Mouse (Mus musculus): ENCODE measurements around the gene Slc11a2. TPM values are rescaled to one million over a fixed set of nuclear protein-coding genes. Genes with fewer than 3 reads are reported as not detected.
A peak's percentile ranks its signal among the peaks of the same experiment; 100 is the strongest.

The Slc11a2 gene
- 5.1 to 17.3 TPM (median 9.7 TPM) in 3 replicates for total RNA-seq (2017)

DNA sequence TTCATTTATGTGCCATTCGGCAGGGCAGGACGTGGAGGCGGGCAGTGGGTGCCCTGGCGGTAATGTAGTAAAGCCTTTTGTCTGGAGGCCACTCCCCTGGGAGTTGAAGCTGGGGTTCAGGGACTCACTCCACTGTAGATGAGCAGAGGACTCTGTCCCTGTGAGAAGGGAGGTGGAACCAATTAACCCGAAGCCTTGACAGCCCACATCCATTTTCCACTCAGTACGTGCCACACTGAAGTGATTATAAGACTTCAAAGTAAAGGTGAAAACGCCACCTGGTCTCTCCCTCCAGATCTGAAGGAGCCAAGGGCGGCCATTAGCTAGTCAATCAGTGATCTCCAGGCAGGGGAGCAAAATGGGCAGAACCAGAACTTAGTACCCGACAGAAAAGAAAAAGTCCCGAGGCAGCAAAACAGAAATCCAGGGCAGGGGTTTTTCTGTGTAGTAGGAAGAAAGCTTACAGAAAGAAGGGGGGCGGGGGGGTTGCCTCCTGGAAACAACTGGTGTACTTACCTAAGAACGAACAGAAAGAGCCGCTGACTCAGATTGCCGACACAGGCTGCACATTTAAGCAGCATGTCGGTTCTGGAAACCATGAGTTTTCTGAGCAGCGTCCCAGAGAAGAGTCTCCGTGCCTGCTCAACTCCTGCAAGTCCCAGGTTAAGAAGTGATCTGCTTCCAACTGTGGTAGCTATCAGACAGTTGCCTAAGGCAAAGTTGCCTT is at the start of gene Slc11a2:
Gene Slc11a2, minus strand, starts transcription at position 677 of the 727 bp plus-strand sequence.
- no peak for ATAC-seq (replicated peaks; ENCODE audit: insufficient number of reproducible peaks, low FRiP score, low TSS enrichment, poor library complexity, severe bottlenecking)

DNA sequence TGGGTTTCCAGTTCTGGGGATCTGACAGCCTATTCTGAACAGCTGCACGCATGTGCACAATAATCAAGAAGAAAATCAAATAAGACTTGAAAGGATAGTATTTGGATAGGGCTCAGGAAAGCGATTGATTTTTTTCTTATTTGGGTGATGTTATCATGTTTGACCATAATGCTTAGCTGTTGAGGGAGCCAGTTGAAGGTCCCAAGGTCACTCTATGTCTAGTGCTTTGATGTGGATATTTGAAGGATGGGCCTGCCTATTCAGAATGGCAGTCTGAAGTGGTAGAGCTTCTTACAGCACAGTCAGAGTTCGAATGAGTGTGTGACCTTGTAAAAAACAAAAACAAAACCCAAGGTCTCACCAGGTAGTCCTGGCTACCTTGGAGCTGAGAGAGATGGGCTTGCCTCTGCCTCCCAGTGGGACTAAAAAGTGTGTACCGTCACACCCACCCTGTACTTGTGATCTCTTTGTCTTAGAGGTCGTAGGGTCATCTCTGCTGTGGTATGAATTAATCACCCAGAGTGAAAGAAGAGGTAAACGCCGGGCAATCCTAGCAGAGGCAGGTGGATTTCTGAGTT is 49.1 kb upstream of the Slc11a2 start:
- ATAC-seq (replicated peaks; ENCODE audit: insufficient number of reproducible peaks, low FRiP score, low TSS enrichment, poor library complexity, severe bottlenecking) = no peak

DNA sequence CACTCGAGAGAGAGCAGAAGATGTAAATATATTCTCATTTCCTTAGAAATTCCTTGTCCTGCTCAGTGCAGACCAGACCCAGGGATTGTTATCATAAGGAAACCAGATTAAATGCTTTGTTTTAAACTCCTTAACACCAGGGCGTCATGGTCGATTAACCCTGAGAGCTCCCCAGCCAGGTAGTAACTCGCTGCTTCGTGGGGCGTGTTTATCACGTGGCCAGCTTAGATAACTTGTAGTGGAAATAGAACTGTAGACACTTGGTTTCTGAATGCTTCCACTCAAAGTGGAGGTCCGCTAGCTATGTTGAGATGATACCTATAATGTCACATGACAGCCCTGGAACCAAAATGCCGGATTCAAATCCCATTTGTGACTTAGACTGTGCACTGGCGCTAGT is 45.2 kb upstream of the Slc11a2 start:
- ATAC-seq (replicated peaks; ENCODE audit: insufficient number of reproducible peaks, low FRiP score, low TSS enrichment, poor library complexity, severe bottlenecking) = no peak

DNA sequence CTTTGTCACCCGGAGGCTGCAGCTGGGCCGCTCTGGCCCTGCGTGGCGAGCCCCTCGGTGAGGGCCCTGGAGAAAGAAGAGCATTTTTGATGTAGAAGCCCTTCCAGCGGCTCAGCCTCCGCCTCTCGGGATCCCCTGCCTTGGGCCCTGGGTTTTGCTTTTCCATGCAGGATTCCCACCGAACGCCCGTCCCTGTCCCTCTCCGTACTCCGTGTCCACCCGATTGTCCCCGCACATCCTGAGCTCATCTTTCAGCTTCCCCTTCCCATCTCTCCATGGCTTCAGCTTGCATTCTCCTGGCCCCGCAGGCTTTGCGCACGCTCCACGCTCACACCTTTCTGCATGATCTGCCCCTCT is 44.3 kb upstream of the Slc11a2 start:
- ATAC-seq (replicated peaks; ENCODE audit: insufficient number of reproducible peaks, low FRiP score, low TSS enrichment, poor library complexity, severe bottlenecking) = peak; percentile 33

DNA sequence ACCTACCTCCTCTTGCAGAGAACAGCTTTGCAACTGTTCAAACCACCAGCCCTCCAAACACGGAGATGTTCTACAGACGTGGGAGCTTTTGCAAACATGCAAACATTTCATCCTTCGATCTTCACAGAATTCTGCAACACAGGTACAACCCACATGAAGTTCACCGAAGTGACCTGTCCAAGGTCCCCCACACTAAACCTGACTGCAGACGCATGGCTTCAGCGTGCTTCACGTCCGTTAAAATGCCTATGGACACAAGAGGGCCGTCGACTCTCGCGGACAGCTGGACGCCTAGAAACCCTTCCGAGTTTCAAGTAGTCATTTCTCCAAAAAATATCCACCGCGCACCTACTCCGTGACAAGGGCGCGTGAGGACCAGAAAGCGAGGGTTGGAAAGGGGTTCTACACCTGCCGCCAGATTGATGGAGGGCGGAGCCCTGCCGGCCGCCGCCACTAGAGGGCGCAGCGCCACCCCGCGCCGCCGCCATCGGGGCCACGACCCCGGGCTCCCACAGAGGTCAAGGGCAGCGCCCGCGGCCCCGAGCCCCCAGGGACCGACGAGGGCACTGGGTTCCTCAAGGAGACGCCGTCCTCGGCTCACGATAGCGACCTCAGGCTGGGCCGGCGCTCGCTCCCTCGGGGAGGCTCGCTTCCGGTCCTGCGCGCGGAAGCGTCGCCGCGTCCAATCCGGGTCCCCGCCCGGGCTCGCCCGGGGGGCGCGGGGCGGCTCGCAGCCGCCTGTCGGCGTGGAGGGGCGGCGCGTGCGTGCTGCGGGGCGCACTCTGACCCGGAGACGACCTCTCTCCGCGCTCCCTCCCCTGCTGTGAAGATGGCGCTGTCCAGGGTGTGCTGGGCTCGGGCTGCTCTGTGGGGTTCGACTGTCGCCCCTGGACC is 43.7 kb upstream of the Slc11a2 start, which contains the start of gene Letmd1:
Gene Letmd1, plus strand, starts transcription at position 729 of the 894 bp plus-strand sequence.
- ATAC-seq (replicated peaks; ENCODE audit: insufficient number of reproducible peaks, low FRiP score, low TSS enrichment, poor library complexity, severe bottlenecking) = peak; percentile 52

DNA sequence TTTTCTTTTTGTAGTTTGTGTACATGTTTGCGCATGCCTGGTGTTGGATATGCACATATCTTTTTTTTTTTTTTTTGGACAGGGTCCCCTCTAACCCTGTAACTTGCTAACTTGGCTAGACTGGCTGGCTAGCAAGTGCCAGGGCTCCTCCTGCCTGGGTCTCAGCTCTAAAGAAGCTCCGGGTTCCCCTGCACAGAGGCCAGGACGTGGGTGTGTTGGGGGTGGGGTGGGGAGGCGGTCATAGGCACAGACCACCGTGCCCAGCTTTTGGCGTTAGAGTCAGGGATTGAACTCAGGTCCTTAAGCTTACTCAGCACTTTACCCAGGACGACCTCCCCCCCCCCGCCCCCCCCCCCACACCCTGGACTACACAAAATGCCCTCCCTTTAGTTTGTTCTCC is 42.9 kb upstream of the Slc11a2 start:
- no peak for ATAC-seq (replicated peaks; ENCODE audit: insufficient number of reproducible peaks, low FRiP score, low TSS enrichment, poor library complexity, severe bottlenecking)

DNA sequence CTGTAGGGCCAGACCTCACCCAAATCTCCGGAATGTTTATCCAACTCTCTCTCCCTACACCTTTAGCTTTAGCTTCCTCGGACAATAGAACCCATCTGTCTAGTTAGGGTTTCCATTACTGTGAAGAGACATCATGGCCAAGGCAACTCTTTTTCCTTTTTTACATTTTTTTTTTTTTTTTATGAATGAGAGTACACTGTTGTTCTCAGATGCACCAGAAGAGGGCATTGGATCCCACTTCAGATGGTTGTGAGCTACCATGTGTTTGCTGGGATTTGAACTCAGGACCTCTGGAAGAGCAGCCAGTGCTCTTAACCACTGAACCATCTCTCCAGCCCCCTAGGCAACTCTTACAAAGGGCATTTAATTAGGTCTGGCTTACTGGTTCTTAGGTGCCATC is 40.6 kb upstream of the Slc11a2 start:
- no peak for ATAC-seq (replicated peaks; ENCODE audit: insufficient number of reproducible peaks, low FRiP score, low TSS enrichment, poor library complexity, severe bottlenecking)

DNA sequence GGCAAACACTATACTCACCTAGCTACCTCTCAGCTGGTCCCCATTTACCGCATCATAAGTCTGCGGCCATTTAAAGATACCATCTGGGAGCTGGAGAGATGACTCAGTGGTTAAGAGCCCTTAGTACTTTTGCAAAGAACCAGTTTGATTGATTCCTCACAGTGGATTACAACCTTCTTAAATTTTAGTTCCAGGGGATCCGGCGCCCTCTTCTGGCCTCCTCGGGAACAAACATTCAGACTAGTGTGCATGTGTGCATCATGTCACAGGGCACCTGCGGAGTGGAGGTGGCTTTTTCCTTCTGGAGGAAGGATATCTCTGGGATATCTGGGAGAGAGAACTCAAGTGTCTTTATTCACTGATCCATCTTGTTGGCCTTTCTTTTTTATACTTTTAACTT is 38.8 kb upstream of the Slc11a2 start:
- ATAC-seq (replicated peaks; ENCODE audit: insufficient number of reproducible peaks, low FRiP score, low TSS enrichment, poor library complexity, severe bottlenecking) = 0 out of 2 replicates have a peak, but pooled peaks have one; percentile 29

DNA sequence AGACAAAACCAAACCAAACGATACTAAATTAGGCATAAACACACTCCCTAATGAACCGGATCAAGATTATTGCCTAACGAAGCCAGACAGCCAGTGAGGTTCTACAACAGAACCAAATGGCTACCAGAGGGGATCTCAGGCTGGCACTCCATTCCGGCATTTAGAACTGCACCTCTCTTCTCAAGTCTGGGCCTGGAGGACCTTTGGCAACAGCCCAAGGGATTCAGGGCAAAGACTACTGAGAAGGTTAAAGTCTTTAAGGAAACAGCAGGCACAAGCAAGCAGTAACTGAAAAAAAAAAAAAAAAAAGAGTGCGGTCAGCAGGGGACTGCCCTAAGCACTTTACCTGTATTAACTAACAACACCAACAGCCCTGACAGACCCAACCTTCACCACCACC is 37.2 kb upstream of the Slc11a2 start:
- no peak for ATAC-seq (replicated peaks; ENCODE audit: insufficient number of reproducible peaks, low FRiP score, low TSS enrichment, poor library complexity, severe bottlenecking)

DNA sequence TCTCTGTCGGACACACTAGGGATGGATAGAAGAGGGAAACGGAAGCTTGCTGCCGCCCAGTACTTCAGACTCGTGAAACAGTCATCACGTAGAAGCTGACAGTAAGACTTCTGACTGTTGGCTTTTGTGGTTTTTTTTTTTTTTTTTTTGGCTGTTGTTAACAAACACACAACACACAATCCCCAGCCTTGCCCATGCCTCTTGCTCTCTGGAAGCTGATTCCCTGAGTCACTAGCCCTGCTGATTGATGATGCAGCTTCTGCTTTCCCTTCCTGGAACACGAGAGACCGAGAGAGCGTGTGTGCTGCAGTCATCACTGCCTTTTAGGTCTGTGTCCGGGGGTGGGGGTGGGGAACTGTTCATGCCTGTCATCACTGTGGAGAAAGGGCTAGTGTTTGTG is 36.8 kb upstream of the Slc11a2 start:
- peak; percentile 52; the same call in 1 of the 2 replicates for ATAC-seq (replicated peaks; ENCODE audit: insufficient number of reproducible peaks, low FRiP score, low TSS enrichment, poor library complexity, severe bottlenecking)

DNA sequence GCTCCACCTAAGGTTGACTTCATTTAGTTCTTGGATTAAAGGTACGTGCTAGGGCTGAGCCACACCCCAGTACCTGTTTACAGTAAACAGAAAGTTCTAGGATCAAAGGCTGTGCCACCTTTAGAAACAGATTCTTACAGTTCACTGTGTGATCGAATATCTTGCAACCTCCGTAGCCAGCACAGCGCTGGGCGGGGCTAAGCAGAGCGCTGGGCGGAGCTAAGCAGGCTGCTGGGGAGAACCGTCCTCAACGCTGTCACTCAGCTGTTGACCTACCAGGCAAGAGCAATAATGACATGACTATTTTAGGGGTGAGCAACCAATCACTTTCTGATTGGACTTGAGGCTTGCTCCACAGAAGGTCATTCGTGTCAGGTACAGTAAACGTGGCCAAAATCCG is 36.1 kb upstream of the Slc11a2 start:
- ATAC-seq (replicated peaks; ENCODE audit: insufficient number of reproducible peaks, low FRiP score, low TSS enrichment, poor library complexity, severe bottlenecking) = peak; percentile 80

DNA sequence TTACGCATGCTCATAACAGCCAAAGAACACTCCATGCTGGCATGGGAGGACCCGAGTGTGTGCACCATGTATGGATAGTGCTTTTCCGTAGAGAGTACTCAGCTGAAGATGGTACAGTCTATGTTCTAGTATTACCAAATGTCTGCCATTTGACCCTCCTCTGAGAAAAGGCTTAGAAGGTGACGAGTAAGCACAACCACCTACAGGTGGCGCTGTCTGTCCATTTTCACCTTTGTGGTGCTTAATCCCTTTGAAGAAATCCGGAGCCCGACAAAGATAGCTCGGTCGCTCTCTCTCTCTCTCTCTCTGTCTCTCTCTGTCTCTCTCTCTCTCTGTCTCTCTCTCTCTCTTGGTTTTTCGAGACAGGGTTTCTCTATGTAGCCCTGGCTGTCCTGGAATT is 33.2 kb upstream of the Slc11a2 start:
- ATAC-seq (replicated peaks; ENCODE audit: insufficient number of reproducible peaks, low FRiP score, low TSS enrichment, poor library complexity, severe bottlenecking) = no peak

DNA sequence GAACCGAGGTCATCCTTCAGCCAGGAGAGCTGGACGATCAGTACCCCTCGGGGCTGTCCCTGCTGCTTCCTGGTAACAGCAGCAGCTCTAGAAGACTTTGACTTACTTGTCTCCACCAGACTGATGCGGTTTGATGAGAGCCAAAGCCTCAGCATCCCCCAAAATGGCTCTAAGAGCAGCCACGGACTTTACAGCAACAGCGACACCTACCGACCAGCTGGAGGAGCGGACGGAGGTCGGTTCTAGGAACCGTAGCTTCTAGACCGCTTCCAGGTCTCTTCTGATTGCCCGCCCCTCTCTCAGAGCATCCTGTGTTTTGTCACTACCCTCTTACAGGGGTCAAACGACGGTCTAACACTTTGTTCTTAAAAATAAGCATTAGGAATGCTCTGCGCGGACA is 32.5 kb upstream of the Slc11a2 start:
- ATAC-seq (replicated peaks; ENCODE audit: insufficient number of reproducible peaks, low FRiP score, low TSS enrichment, poor library complexity, severe bottlenecking) = peak; percentile 74

DNA sequence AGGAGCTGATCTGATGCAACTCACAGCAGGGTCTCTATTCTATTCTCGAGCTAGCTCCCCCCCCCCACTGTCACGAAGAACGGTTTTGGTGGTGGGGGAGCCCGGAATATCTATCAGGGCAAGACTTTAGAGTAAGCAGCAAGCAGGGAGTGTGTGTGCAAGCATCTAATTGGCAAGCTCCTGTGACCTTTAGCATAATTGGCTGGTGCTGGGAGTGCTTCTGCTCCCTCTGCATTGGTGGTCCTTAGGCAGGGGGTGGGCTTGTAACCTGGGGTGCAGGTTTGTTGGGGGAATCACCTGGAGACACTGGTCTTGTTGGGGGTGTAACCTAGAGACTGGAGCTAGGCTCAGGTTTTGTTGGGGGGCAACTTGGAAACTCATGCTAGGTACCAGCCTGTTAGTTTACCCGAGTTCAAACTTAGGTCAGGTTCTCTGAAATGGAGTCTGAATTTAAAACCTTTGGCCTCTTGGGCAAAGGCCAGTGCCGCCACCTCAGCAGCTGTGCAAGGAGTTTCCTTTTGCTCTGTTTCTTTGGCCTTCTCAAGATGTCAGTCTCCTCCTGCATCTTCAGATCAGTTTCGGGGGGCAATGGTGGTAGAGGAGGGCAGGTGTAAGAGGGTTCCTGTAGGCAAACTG is 31.6 kb upstream of the Slc11a2 start:
- no peak for ATAC-seq (replicated peaks; ENCODE audit: insufficient number of reproducible peaks, low FRiP score, low TSS enrichment, poor library complexity, severe bottlenecking)

DNA sequence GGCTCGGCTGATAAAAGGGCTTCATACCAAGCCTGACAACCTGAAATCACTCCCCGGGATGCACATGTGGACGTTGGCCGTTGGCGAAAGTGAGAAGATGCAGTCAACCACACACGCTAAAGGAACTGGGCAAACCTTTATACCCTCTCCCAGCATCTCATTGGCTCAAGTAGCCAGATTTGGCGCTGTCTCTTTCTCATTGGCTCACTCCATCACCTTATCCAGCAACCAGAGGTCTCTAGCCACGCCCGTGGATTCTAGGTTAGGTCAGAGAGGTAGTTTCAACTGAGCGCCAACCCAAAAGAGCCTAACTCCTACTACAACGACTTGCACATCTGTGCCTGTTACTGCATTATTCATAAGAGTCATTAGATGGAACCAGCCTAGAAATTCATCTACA is 27.6 kb upstream of the Slc11a2 start:
- ATAC-seq (replicated peaks; ENCODE audit: insufficient number of reproducible peaks, low FRiP score, low TSS enrichment, poor library complexity, severe bottlenecking) = no peak

DNA sequence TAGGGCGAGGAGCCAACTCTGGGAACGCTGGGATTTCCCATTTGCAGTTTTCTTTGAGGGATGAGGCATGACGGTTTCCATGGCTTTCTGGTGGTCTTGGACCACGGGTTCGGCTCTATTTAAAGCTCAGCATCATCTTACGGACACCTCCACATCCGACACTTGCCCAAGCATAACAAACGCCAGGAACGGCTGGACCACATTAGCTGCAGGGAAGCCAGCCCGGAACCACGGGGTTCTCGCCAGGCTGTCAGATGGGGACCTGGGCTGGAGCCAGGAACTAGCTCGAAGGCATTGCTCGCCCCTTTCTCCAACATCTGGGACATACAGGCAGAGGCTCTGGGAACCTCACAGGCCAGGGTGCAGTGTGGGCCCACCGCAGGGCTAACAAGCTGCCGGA is 26.4 kb upstream of the Slc11a2 start:
- no peak for ATAC-seq (replicated peaks; ENCODE audit: insufficient number of reproducible peaks, low FRiP score, low TSS enrichment, poor library complexity, severe bottlenecking)

DNA sequence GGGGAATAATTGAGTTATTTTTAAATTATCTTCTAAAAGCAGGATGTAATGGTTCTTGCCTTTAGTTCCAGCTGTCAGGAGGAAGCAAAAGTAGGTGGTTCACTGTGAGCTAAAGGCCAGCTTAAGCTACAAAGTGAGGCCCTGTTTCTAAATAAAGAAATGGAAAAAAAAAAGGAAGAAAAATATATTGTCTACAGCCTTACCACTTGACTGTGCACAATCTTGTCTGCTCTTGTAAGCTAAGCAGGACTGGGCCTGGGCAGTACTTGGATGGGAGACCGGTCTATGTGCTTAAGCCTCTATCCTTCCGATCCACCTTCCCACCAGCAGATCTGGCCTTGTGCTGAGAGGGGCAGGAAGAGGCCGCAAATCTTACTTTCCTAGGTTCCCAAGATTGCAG is 24.6 kb upstream of the Slc11a2 start:
- peak; percentile 66 for ATAC-seq (replicated peaks; ENCODE audit: insufficient number of reproducible peaks, low FRiP score, low TSS enrichment, poor library complexity, severe bottlenecking)

DNA sequence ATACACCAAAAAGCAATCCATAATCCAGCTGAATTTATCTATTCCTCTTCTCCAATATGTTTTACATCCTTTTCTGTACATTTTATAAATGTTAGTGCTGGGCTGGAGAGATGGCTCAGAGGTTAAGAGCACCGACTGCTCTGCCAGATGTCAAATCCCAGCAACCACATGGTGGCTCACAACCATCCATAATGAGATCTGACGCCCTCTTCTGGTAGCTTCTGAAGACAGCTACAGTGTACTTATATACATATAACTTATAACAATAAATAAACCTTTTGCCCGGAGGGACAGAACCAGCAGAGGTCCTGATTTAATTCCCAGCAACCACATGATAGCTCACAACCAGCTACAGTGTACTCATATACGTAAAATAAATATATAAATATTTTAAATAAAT is 23.7 kb upstream of the Slc11a2 start:
- no peak for ATAC-seq (replicated peaks; ENCODE audit: insufficient number of reproducible peaks, low FRiP score, low TSS enrichment, poor library complexity, severe bottlenecking)

DNA sequence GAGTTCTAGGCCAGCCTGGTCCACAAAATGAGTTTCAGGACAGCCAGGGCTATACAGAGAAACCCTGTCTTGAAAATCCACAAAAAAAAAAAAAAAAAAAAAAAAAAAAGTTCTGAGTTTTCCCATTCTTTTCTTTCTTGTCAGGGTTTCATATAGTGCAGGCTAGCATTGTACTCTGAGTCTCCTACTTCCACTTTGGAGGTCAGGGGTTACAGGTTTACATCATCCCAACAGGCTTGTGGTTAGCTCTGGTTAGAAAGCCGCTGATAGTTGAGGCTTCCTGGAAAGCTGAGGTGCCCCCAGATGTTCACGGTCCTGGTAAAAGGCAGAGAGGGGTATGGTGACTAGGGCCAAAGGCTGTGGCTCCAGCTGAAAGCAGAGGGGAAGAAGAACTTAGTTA is 22.0 kb upstream of the Slc11a2 start:
- no peak for ATAC-seq (replicated peaks; ENCODE audit: insufficient number of reproducible peaks, low FRiP score, low TSS enrichment, poor library complexity, severe bottlenecking)

All from monocyte, adult 5-6 weeks (primary cell).